Mouse (Mus musculus): ENCODE data around the gene Cks1b.

Cks1b gene

DNA sequence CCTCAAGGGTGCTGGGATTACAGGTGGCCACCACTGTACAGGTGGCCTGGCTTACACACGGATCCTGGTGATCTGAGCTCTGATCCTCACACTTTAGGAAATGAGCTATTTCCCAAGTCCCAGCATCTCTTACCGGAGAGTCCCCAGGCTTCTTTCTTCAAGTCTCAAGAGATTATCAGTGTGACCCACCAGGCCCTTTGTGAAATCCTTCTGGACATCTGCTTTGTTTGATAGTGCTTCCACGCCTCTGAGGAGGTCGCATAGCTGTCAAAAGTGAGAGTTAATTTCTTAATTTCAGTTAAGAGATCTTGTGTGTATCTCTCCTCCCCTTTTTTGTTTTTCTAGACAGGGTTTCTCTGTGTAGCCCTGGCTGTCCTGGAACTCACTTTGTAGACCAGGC lies 7.7 kb upstream of the Cks1b start:
- DNase-seq (ENCODE audit: low read depth, low spot score) = no peak

DNA sequence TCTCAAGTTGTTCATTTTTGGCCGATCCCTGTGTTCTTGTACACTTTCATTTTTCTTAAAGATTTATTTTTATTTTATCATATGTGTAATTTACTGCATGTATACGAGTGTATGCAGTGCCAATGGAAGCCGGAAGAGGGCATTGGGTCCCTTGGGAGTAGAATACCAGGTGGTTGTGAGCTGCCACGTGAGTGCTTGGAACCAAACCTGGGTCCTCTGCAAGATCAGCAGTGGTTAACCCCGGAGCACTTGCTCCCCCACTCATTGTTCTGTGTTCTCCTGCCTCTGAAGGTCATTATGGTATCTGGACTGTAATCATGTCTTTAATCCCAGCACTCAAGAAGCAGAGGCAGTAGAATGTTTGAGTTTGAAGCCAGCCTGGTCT lies 7.0 kb upstream of the Cks1b start:
- DNase-seq (ENCODE audit: low read depth, low spot score) = no peak

DNA sequence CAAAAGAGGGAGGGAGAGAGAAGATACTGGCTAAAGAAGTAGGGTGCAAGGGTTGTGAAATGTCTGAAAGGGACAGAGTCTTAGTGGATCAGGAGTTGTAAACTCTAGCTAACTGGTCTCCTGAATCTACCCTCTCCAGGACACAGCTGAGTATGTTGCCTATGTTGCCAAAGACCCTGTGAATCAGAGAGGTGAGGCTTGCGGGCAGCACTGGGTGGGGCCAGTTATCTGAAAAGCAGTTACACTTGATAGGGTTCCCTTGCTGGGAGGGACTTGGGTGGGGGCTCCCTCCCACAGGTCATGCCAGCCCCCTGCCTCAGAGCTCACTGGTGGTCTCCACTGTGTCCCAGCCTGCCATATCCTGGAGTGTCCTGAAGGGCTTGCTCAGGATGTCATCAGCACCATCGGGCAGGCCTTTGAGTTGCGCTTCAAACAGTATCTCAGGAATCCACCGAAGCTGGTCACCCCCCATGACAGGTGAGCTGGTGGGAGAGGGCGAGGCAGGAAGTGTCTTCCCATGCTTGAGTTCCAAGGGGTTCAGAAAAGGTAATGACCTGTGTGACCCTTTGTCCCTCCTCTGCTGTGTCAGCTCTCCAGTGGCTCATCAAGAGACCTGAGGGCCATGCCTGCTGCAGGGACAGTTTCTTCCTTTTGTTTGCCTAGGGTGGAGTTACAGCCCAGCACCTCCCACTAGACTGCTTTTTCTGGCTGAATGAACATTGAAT lies 6.4 kb upstream of the Cks1b start:
- no peak for DNase-seq (ENCODE audit: low read depth, low spot score)

DNA sequence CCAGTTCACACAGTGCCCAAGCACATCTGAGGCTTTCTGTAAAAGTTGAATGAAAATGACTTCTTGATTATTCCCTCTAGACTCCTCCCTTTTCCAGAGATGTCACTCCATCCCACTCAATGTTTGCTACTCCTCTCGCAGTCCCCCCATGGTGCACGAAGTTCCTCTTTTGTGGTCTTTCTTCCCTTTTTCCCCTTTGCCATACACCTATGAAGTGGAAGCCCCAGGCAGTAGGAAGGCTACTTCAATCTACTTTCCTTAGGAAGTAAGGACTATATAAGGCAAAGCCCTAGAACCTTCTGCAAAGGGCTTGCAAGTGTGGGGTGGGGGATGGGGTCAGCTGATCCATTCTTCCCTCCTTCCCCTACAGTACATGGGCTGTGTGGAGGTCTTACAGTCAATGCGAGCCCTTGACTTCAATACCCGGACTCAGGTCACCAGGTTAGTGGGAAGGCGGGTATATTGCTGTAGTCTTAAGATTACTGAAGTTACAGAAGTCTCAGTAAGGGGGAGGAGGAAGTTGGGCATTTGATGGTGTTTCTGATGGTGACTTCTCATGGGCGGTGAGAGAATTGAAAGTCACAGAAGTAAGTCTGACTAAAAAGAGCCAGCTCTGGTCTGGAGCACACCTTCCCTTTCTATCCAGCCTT lies 4.5 kb upstream of the Cks1b start:
- no peak for DNase-seq (ENCODE audit: low read depth, low spot score)

DNA sequence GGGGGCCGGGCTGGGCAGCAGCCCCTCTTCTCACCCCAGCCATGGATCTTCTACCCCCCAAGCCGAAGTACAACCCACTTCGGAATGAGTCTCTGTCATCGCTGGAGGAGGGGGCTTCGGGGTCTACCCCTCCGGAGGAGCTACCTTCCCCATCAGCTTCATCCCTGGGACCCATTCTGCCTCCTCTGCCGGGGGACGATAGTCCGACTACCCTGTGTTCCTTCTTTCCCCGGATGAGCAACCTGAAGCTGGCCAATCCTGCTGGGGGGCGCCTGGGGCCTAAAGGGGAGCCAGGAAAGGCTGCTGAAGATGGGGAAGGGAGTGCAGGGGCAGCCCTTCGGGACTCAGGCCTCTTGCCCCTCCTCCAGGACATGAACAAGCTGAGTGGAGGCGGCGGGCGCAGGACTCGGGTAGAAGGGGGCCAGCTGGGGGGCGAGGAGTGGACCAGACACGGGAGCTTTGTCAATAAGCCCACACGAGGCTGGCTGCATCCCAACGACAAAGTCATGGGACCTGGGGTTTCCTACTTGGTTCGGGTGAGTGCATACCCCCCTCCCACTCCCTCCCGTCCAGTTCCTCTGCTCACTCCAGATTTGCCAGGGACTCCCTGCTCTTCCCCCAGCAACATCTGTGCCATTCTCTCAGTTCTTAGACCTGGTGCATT lies 3.8 kb upstream of the Cks1b start:
- no peak for DNase-seq (ENCODE audit: low read depth, low spot score)

DNA sequence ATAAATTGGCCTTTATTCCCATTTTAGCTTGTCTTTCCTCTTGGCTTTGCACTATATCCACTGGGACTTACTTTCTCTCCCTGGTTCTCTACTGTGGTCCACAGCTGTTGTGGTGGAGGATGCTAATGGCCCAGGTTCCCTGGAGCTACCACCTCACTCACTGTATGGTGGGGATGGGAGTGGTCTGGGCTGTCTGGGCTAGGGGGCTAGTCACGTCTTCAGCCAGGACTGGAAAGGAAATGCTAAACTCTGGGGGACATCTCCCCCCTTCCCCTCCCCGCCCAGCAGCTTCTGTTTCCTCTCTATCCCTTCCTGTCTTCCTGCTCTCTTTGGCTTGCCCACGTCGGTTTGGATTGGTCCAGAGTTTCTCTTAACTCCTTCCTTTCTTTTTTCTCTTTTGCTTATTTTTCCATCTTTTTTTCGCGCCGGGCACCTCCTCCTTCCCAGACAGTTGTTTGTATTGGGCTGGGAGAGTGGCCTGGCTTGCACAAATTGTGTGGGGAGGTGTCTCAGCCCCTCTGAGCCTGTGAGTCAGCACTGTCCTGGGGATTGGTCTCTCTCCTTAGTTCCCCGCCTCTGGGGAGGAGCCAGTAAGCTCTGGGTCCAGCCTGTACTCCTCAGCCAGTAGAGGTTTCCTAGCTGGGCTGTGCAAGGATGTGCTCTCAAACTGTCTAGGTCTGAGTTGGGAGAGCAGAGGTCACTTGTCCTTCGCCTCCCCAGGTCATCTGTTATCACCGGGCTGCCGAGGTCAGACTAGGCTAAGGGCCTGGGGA lies 3.0 kb upstream of the Cks1b start:
- DNase-seq (ENCODE audit: low read depth, low spot score) = no peak

DNA sequence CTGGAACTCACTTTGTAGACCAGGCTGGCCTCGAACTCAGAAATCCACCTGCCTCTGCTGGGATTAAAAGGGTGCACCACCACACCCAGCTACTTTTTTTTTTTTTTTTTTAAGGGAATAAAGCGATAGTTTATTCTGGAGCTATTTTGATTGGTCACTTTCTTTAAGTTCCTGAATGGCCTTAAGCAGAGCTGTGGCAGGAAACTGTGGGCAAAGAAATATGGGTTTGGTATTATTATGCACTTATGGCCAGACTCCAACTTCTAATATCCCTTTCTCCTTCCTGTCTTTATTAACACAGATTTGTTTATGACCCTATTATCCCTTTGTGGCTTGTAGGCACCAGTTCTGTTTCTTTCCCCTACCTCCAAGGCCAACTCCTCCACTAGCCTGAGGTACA lies 2.2 kb upstream of the Cks1b start:
- DNase-seq (ENCODE audit: low read depth, low spot score) = no peak

DNA sequence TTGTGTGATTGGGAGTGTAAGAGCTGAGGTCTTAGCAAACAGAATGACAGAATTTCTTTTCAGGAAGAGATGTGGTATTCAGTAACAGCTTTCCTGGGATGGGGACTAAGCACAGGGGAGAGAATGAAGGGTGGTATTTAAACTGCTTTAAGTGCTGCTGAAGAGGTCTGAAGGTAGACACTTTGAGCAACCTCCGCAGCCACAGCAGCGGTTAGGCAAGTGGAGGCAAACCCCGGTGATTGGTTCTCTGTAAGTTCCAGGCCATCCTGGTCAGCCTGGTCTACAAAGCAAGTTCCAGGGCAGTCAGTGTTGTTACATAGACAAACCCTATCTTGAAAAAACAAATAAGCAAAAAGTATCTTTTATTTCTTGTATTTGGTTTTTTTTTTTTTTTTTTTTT lies 1.8 kb upstream of the Cks1b start:
- no peak for DNase-seq (ENCODE audit: low read depth, low spot score)

DNA sequence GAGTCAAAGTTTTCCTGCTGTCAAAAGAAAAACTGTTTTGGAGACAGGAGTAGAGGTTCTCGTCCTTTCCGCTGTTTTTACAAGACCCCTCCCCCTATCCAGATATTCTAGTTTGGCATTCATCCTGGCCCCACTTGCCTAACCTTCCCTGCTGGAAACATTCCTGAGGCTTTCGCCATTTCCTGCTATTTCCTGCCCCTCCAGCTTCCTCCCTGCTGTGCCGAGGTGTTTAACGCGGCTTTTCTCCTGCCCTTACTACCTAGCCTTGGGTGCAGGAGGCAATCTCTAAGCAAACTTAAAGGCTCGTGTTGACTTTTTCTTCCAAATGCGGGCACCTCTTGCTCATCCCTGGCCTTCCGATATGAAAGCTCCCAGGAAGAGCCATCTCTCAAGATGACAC lies 1.4 kb upstream of the Cks1b start:
- no peak for DNase-seq (ENCODE audit: low read depth, low spot score)

DNA sequence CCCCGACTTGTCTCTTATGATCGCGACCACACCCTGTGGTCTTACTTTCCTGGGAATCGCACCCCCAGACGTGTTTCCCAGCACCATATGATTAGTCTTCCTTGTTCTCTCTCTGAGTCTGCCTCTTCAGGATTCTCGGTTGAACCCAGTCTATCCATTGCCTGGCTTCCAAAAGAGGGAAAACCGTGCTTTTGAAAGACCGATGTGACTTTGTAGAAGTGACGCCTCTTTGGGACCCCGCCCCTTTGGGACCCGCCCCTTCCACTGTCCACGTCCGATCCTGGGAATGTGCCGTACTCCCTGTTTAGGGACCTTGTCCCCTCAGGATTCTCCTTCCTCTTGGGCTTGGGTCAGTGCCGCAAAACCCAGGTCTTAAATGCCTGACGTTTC lies 673 bp upstream of the Cks1b start:
- DNase-seq (ENCODE audit: low read depth, low spot score) = no peak

DNA sequence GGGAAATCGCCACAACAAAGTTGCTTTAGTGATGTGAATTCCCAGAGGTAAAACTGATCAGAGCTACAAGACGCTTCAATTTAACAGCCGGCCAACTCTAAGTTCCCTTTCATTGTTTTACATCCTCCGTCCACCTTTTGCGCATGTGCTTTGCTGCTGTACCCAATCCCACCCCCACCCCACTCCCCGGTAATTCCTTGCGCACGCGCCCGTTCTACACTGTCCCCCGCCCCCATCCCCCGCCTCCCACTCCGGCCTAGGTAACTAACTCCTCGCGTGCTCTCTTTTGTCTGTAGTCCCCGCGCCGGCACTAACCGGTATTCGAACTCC lies 378 bp downstream of the Cks1b start:
- no peak for DNase-seq (ENCODE audit: low read depth, low spot score)

DNA sequence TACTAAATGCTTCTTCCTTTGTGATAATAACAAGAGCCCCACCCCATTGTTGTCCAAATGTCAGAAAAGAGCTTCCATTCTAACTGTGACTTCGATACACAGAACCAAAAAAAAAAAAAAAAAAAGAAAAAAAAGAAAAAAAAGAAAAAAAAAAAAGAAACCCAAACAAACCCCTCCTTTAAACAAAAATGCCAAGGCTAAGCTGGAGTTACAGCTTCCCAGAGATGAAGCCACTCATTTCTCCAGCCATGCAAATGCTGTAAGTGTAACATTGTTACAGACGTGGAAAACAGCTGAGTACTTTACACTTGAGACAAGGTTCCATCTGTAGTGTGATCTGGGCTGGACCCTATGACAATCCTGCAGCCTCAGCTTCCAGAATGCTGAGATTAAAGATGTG lies 1.1 kb downstream of the Cks1b start:
- DNase-seq (ENCODE audit: low read depth, low spot score) = no peak

DNA sequence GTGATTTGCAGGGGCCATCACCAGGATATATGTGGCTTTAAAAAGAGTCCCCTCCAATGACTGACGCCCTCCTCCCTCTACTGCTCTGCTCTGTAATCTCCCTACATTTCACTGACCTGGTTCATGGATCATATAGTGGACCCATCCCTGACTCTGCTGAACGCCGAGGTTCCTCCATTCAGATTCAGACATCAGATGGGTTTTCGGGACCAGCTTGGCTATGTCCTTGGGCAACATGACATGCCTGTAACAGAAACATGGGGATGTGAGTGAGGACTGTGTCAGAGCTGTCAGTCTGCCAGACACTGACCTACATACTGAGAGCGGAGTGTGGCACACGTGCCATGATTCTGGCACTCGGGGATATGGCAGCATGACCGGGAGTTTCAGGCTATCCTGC lies 2.0 kb downstream of the Cks1b start:
- no peak for DNase-seq (ENCODE audit: low read depth, low spot score)

DNA sequence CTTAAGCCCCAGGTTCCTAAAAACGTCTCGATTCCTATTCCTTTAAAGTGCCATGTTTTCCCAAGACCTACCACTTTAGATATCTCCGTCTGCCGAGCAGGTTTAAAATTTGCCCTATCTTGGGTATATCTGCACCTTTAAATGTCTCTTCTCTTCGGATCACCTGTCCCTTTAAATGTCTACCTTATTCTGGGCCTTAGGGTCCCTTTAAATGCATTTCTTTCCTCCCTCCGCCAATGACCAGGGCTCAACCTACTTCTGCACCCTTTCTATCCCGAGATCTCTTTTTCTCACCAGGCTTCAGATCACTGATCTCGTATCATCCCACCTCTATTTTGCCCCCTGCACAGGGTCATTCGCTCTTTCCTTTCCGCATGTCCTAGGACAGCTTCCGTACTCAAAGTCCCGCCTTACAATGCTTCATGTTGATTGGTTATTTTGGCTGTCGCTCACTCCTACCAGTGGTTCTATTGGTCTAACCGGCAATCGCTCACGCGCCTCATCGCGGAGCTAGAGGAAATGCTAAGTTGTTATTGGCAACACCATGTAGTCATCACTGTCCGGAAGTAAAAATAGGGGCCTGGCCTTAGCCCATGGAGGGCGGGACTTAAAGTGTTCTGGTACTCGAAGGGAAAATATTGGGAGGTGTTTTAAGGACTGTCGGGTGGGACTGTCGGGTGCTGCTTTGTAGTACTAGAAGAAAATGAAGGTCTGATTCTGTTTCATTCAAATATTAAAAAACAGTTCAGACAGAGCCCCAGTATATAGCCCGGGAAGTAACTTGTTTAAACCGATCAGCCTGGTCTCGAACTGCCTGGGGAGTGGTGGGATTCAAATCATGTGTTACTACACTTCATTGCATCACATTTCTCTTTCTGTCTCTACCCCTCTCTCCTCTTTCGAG lies 6.4 kb downstream of the Cks1b start, which contains the start of gene Flad1:
Gene Flad1 (minus strand): TSS at position 381 of the 904 bp plus-strand sequence.
- peak; percentile 99 for DNase-seq (ENCODE audit: low read depth, low spot score)

DNA sequence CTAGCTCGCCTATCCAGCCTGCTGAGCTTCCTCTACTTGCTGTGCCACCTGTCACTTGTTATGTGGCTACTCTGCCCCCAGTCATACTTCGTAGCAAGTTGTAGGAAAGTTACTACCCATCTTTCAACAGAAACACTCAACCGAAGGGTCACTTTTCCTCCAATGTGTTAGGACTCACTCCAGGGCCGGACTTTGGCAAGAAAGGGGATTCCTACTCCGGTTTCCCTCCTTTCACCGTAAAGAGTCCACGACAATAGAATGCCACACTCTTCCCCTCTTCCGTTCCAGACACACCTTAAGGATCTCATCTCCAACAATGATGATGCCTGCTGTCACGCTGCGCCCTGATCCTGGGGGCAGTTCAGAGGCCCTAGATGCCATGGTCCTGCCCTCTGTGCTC lies 7.3 kb downstream of the Cks1b start:
- DNase-seq (ENCODE audit: low read depth, low spot score) = no peak

DNA sequence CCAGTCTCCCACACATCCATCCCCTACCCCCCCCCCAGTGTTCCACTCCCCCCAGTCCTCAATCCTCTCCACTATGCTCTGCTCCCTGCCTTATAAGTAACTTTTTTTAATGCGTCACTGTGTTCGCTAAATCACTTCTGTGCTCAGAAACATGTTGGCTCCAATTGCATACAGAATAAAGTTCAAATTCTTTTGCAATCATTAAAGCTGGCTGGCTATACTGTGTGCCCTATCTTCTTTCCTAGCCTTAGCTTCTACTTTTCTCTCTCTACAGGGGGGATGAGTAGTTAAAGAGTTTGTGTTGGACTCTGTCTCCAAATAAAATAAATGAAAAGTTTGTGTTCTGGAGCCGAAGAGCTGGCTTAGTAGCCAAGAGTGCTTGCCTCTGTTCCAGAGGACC lies 8.5 kb downstream of the Cks1b start:
- DNase-seq (ENCODE audit: low read depth, low spot score) = no peak

DNA sequence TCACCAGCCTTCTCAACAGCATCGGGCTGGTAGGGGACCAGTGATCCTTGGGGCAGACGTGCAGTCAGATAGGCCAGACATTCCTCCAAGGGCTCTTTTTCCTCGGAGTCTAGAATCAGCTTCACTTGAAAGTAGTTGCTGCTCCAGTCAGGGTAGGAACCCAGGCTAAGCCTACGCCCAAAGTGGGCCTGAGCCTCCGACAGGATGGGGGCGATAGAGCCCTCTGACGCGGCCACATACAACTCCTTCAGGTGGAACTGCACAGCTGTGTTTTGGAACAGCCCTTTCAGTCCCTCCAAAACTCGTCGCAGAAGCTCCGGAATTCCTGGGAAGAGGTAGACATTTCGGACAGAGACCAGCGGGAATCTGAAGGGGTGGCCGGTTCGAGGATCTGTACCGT lies 9.7 kb downstream of the Cks1b start:
- DNase-seq (ENCODE audit: low read depth, low spot score) = no peak

DNA sequence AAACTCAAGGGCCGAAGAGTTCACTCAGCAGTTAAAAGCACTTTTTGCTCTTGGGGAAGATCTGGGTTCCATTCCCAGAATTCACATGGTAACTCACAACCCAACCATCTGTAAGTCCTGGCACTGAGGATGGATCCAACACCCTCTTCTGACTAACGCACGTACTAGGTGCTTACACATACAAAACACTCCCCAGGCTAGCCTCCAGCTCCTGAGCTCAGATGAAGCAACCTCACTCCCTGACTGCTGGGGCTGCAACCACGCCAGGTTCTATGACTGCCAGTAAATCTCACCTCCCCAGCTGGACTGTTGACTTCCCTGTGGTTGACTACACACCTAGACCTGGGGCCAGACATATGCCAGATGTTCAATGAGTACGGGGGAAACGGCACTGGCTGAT lies 11.3 kb downstream of the Cks1b start:
- DNase-seq (ENCODE audit: low read depth, low spot score) = no peak

DNA sequence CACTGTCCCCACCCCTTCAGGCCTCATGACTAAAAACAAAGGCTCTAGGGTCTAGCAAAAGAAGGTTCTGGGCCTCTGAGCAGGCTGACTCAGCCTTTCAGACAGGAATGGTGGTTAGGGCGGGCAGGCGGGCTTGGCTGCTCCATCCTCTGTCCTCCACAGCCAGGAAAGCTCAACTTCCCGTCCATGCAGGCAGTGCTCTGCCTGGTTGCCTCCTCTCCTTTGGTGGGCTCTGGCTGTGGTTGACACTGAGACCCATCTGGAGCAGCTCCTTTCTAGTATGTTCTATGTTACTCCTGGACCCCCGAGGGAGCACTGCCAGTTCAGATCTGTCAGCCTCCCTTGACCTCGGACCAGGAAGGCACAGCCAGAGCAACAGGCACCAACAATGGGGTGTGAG lies 15.5 kb downstream of the Cks1b start, which contains the start of gene Lenep:
Gene Lenep (minus strand): TSS at position 101 of the 400 bp plus-strand sequence.
- no peak for DNase-seq (ENCODE audit: low read depth, low spot score)

DNA sequence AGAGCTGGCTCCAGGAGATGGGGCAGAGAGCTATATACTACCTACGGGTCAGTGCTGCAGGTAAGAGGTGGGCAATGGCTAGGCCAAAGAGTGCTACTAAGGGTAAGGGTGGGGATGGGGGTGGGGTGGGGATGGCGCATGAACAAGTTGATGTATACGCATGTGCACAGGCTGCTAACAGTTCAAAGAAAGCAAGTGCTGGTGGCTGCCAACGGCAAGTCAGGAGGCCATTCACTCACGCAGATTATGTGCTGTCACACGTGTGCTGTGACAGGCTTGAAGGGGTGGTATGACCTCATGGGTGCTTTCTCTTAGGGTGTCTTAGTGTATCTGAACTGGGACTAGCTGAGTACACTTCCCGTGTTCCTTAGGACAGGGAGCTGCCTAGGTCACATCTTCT lies 16.9 kb downstream of the Cks1b start:
- no peak for DNase-seq (ENCODE audit: low read depth, low spot score)

DNA sequence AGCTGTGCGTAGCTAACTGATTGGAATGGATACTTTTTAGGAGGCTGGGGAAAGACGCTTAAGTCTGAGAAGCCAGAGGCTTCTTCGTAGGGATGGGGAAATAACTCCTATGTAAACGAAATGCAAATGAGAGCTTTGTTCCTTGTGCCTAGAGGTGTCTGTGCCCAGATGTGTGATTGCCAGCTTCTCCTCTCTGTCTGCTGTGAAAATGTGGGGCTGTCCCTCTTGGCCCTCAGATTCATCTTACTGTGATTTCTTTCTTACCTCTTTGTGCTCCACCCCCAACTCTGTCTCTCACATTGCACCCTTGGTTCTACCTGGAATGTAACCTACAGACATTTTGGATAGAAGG lies 21.6 kb downstream of the Cks1b start:
- no peak for DNase-seq (ENCODE audit: low read depth, low spot score)
